Mouse (Mus musculus): ENCODE results near the gene Nphp4.

GRCm38 (mm10) chr4:152434836-152435235 is 41.7 kb upstream of the Nphp4 start:
- TF ChIP-seq POLR2A (IDR thresholded peaks at IDR 0.05; ENCODE audit: insufficient read depth, low read depth, low read length) (no peak), CTCF (IDR thresholded peaks at IDR 0.05) (peak; percentile 64), EP300 (IDR thresholded peaks at IDR 0.05; ENCODE audit: insufficient read depth, low read depth, low read length) (peak; percentile 76; the same call in 1 of the 2 replicates)

Data from heart, adult 2 months (tissue).